Mouse (Mus musculus) bone marrow macrophage, adult 2 months (primary cell): ENCODE results near the gene Plekha4. TPM values are rescaled to one million over a fixed set of nuclear protein-coding genes. Genes with fewer than 3 reads are reported as not detected.
A peak's percentile ranks its signal among the peaks of the same experiment; 100 is the strongest.

Experiments
- H3K27ac ChIP-seq: 2 replicates; pipeline ENCODE4 v1.5.1; 2012; ENCODE audit warnings: low read depth, low read length; ENCODE audit not compliant: insufficient read depth
- H3K4me1 ChIP-seq: 2 replicates; pipeline ENCODE4 v1.6.1; 2012; ENCODE audit warnings: low read length; ENCODE audit not compliant: control insufficient read depth, insufficient read depth
- H3K4me3 ChIP-seq: 2 replicates; pipeline ENCODE4 v1.5.1; 2012; ENCODE audit warnings: mild to moderate bottlenecking, low read length, moderate library complexity; ENCODE audit not compliant: insufficient read depth
- CTCF ChIP-seq: IDR thresholded peaks from 2 replicates; pipeline ENCODE4 v1.5.1; 2012; ENCODE audit warnings: low read depth, mild to moderate bottlenecking, low read length, moderate library complexity
- POLR2A ChIP-seq: IDR thresholded peaks from 2 replicates; pipeline ENCODE4 v1.6.1; 2012; ENCODE audit warnings: mild to moderate bottlenecking, low read depth, low read length, borderline replicate concordance
- polyA plus RNA-seq: library from polyadenylated mRNA; stranded (reverse); fragments of >200 nt; gene quantifications from 2 replicates; pipeline ENCODE4 v1.2.4, GENCODE M21; 2012; ENCODE audit not compliant: missing spikeins, insufficient read depth, insufficient read length

The Plekha4 gene
- polyA plus RNA-seq, 1 experiment, result 1.6 TPM

DNA sequence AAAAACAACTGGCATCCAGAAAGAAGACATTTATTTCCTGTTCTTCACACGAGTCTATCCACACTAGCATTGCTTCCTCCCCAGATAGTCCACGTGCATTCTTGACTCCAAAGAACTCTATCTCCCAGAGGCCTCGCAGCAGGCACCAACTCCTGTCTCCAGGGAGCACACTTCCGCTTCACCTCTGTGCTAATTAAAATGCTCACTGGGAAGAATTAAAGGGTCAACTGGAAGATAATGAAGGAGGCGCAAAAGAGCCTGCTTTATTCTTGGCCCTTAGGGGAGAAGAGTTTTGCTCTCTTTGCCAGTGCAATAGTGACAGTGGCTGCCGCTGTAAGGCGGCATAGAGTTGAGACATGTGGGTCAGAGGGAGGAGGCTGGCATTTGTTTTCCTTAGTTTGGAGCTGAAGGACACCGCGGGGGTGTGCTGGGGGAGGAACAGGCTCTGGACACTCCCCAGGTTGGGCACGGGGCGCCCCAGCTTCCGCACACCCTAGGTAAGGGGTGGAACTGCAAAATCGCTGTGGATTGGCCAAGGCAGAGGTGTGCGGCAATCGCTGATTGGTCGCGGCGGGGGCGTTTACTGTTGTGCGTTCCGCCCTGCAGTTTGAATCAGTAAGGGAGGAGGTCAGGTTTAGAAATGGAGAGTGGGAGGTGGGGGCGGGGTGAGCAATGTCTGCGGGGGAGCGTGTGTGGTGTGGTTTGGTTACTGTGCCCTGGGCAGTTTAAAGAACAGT, 41.8 kb downstream of the Plekha4 start:
- peaks cover 38% of the 10 kb centered on the region for H3K4me1 ChIP-seq
- H3K4me3 ChIP-seq, result peak overlapping the region; percentile 49
- TF ChIP-seq CTCF (no peak), POLR2A (no peak)
- peak overlapping the region; percentile 79 for H3K27ac ChIP-seq

DNA sequence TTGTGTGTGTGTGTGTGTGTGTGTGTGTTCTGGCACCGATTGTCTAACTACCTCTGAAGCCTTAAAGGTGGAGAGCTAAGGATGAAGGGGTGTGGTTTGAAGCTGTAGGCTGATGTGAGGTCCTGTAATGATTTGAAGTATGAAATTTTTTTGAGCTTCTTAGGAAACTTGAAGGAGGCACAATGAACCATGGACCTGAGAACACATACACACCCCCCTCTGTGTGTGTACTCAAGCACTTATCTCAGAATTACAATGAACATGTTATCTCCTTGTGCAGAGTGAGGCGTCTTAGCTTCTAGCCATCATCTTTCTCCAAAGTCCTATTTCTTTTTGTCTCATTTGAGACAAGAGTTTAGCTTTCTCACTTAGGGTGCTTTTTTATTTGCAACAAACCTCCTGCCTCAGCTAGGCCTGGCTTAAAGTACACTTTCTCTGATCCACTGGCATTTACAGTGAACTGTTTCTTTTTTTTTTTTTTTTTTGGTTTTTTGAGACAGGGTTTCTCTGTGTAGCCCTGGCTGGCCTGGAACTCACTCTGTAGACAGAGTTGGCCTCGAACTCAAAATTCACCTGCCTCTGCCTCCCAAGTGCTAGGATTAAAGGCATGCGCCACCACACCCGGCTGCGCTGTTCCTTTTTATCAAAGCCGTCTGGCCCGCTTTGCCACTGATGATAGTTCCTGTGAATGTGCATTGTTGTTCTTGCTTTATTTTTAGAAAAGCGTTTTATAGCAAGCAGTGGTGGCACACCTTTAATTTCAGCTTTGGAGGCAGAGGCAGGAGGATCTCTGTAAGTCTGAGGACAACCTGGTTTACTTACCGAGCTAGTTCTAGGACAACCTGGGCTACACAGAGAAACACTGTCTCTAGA, 42.7 kb downstream of the Plekha4 start:
- TF ChIP-seq CTCF (no peak), POLR2A (no peak)
- Histone ChIP-seq H3K4me1 (peaks cover 39% of the 10 kb centered on the region), H3K4me3 (peak overlapping the region; percentile 39), H3K27ac (peak overlapping the region; percentile 55)

DNA sequence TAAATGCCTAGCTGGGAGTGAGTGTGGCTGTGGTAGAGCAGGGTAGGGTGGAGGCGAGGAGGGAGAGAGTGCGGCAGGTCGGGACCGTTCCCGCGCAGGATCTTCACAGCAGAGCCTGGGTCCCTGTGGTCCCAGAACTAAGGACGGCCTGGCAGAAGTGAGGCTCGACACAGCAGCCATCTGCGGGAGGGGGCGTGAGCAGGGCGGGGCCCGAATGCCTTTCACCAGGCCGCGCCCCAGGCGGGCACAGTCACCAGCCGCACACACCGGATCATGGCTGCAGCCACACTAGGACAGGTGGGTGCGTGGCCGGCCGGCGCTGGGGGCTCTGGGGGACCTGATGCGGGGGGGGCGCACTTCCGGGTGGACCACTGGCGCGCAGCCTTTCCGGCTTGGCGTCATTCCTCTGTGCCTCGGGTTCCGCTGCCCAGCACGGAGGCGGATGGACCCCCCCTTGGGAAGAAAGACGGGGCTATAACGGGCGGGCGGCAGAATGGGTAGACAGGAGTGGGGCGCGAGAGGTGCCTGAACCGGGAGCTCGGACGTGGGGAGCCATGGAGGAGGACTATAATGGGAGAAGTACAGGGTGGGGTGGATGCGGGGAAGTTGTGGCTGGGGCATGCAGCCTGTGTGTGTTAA, 44.1 kb downstream of the Plekha4 start, which contains the start of gene Bcat2:
Gene Bcat2 (plus strand): TSS at position 51 of the 639 bp plus-strand sequence.
- peak within 1 kb of the TSS; percentile 52 for H3K27ac ChIP-seq
- H3K4me1 ChIP-seq, result peaks cover 45% of the 10 kb centered on the region

GRCm38 (mm10) chr7:45571966-45572365, 45.8 kb downstream of the Plekha4 start:
- TF ChIP-seq CTCF (no peak), POLR2A (no peak)
- peak overlapping the region; percentile 82 for H3K4me3 ChIP-seq
- H3K4me1 ChIP-seq, result peaks cover 42% of the 10 kb centered on the region
- H3K27ac ChIP-seq, result no peak overlapping the region

More for the DNA sequence above, 44.1 kb downstream of the Plekha4 start, which contains the start of gene Bcat2:
- peak within 1 kb of the TSS; percentile 82 for H3K4me3 ChIP-seq
- no peak for TF ChIP-seq POLR2A

- TF ChIP-seq CTCF (no peak), POLR2A (no peak)
- Histone ChIP-seq H3K27ac (no peak overlapping the region), H3K4me1 (peaks cover 34% of the 10 kb centered on the region), H3K4me3 (no peak overlapping the region)
Measured at GRCm38 (mm10) chr7:45573954-45574353, 47.8 kb downstream of the Plekha4 start.

- Histone ChIP-seq H3K4me1 (peaks cover 34% of the 10 kb centered on the region), H3K4me3 (no peak overlapping the region), H3K27ac (no peak overlapping the region)
- TF ChIP-seq CTCF, result no peak
- no peak for TF ChIP-seq POLR2A
Measured at GRCm38 (mm10) chr7:45574472-45575379, 48.6 kb downstream of the Plekha4 start.

DNA sequence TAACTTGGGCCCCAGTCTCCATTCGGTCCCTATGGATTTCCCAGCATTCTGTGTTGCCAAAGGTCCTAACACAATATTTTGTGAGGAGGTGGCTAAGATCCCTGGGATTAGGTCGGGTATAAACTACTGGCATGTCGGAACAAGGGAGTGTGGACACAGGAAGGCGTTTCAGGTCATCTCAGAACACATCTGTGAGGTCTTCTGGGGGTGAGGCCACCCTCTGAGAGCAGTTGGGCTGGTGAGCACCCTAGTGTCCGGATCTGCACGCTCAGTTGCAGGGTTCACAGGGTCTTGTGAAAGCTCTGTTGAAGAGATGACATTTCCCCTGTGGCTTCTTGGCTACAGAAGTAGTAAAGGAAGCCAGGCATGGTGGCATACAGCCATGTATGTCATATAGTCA, 59.8 kb downstream of the Plekha4 start:
- no peak overlapping the region for H3K27ac ChIP-seq
- TF ChIP-seq CTCF, result no peak
- TF ChIP-seq POLR2A, result no peak
- no peak overlapping the region for H3K4me3 ChIP-seq
- H3K4me1 ChIP-seq, result peaks cover 17% of the 10 kb centered on the region

DNA sequence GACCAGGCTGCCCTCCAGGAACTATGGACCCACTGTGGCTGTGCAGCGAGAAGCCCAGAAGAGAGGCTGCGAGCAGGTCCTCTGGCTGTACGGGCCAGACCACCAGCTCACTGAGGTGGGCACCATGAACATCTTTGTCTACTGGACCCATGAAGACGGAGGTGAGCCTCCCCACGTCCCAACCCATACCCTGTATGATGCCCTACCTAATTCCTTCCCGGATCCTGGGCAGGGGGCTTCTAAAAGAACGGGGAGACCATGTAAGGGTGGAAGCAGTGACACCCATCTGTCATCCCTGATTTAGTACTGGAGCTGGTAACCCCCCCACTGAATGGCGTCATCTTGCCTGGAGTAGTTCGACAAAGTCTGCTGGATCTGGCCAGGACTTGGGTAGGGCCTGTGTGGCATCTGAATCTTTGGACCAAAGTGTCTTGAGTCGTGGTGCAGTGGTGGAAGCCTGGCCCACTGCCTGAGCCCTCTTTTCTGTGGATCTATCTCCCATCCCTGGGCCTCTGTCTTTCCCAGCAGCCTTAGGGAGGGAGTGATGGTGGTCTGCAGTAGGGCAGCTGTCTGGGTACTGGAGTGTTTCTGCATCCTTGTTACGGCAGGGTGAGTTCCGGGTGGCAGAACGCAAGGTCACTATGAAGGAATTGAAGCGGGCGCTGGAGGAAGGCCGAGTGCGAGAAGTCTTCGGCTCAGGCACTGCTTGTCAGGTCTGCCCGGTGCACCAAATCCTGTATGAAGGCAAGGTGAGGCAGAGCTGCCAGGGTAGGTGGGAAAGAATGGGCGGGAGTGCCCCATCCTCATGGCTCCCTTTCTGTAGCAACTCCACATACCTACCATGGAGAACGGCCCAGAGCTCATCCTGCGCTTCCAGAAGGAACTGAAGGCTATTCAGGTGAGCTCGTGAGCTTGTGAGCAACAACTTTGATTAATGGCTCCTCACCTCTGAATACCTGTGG, 61.8 kb downstream of the Plekha4 start:
- Histone ChIP-seq H3K4me3 (no peak overlapping the region), H3K4me1 (peaks cover 26% of the 10 kb centered on the region), H3K27ac (no peak overlapping the region)
- TF ChIP-seq CTCF, result no peak
- no peak for TF ChIP-seq POLR2A

GRCm38 (mm10) chr7:45589173-45589572, 63.0 kb downstream of the Plekha4 start:
- TF ChIP-seq CTCF (peak; percentile 64), POLR2A (no peak)
- H3K4me3 ChIP-seq, result peak overlapping the region; percentile 22; the same call in 1 of the 2 replicates
- peaks cover 26% of the 10 kb centered on the region for H3K4me1 ChIP-seq
- H3K27ac ChIP-seq, result no peak overlapping the region
